Mouse (Mus musculus) gastrocnemius, adult 2 months (tissue): ENCODE measurements at regions not wholly inside any gene's neighbourhood (a gene's known extent, or its start where the extent isn't known, plus 50 kb on each side); places are given as distances from the start of the nearest gene placed in this dataset.

Source experiments
- DNase-seq: peaks from one replicate; pipeline ENCODE4 v3.0.0; 2022
- H3K27ac ChIP-seq: fragments of 200-600 bp; 2 replicates; pipeline ENCODE4 v1.8.1; 2022; ENCODE audit warnings: mild to moderate bottlenecking
- H3K4me3 ChIP-seq: fragments of 200-600 bp; 2 replicates; pipeline ENCODE4 v1.8.1; 2022; ENCODE audit warnings: mild to moderate bottlenecking, moderate library complexity
- CTCF ChIP-seq: fragments of 200-600 bp; IDR thresholded peaks from 2 replicates; pipeline ENCODE4 v1.8.1; 2022; ENCODE audit warnings: antibody characterized with exemption, mild to moderate bottlenecking, moderate library complexity
- intact Hi-C: fragments of 180-260 bp; cut with DNase I; formaldehyde crosslinking; loops from one replicate; pipeline ENCODE4 v1.15.1; 2025

DNA sequence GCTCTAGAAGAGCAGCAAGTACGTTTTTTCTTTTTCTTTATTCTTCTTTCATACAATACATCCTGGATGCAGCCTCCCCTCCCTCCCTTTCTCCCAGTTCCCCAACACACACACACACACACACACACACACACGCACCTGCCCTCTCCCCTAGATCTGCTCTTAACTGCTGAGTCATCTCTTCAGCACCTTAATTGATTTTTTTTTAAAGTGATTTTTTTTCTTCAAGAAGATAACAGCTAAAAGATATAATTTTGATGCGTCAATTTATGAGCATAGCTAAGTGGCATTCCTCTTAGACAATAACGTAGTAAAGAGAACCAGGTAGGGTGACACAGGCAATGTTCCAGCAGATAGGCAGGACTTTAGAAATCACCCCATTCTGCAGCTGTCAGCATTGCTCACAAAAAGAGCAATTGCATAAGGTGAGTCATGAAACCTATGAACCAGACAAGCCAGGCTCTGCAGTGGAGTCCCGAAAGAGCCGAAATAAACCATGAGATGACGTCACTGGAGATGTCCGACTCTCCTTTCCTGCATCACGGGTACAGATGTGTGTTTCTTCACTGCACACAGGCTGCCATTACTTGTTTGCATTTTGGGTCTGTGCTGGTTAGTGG is 63.9 kb upstream of the Tnrc6a start:
- Histone ChIP-seq H3K4me3 (no peak overlapping the region), H3K27ac (no peak overlapping the region)
- DNase-seq: no peak
- TF ChIP-seq CTCF: no peak
- intact Hi-C loops: no loop called here

- no peak overlapping the region for H3K27ac ChIP-seq
- DNase-seq: peak; percentile 27
- no peak overlapping the region for H3K4me3 ChIP-seq
- intact Hi-C loops: no loop called here
- TF ChIP-seq CTCF: no peak
Observed at GRCm38 (mm10) chr7:123063264-123064011, 60.2 kb upstream of the Tnrc6a start.

- Histone ChIP-seq H3K27ac (peak overlapping the region; percentile 66), H3K4me3 (peak overlapping the region; percentile 61)
- TF ChIP-seq CTCF: no peak
- peak; percentile 40 for DNase-seq
- intact Hi-C loops: no loop called here
Observed at GRCm38 (mm10) chr7:123065951-123066351, 57.7 kb upstream of the Tnrc6a start.

- peak; percentile 24; the same call in 1 of the 2 replicates for TF ChIP-seq CTCF
- intact Hi-C loops: no loop called here
Observed at GRCm38 (mm10) chr7:123067396-123067795, 56.3 kb upstream of the Tnrc6a start.

DNA sequence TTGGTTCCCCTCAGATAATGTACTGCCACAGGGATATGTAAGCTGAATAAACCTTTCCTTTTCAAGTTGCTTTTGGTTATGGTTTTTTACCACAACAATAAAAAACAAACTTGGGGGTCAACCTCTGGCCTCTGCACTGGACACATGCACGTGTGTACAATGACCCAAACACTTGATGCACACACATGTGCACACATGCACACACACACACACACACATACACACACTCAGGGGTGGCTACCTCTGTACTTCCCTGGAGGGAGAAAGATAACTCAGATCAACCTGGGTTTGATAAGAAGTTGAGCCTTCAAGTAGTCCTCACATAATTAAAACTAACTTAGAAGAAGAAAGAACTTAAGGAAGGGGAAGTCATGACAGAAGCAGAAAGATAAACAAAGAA is 55.4 kb upstream of the Tnrc6a start:
- intact Hi-C loops: no loop called here
- DNase-seq: no peak
- Histone ChIP-seq H3K4me3 (no peak overlapping the region), H3K27ac (no peak overlapping the region)
- no peak for TF ChIP-seq CTCF

More at GRCm38 (mm10) chr7:123067396-123067795, 56.3 kb upstream of the Tnrc6a start:
- no peak for DNase-seq
- Histone ChIP-seq H3K4me3 (no peak overlapping the region), H3K27ac (no peak overlapping the region)

DNA sequence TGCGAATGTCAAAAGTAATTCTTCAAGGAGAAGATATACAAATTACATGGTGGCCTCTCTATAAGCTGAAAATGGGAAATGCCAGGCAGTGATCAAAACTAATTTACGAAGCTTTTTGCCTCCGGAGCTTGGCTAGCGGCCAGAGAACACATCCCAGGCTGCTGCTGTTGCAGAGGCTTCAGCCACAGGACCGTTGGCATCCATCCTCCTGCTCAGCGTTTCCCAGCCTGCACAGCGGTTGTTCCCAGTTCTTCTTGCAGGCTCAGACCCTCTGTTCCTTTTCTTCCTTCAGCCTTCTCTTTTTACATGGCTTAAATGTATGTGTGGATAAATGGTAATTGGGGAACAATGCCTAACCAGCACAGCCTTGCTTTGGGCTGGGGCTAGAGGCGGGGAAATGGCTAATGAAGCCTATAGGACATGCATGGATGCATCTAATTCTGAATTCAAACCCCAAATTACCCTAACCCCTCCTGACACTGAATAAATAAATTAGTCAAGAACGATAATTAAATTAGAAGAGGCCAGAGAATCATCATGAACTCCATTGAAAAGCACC is 54.9 kb upstream of the Tnrc6a start:
- H3K27ac ChIP-seq: no peak overlapping the region
- intact Hi-C loops: no loop called here
- peak; percentile 30 for DNase-seq

GRCm38 (mm10) chr7:123069280-123069679 is 54.4 kb upstream of the Tnrc6a start:
- intact Hi-C loops: no loop called here
- H3K27ac ChIP-seq: no peak overlapping the region
- no peak for TF ChIP-seq CTCF
- no peak overlapping the region for H3K4me3 ChIP-seq
- no peak for DNase-seq

More for the DNA sequence above, 54.9 kb upstream of the Tnrc6a start:
- no peak for TF ChIP-seq CTCF
- no peak overlapping the region for H3K4me3 ChIP-seq

DNA sequence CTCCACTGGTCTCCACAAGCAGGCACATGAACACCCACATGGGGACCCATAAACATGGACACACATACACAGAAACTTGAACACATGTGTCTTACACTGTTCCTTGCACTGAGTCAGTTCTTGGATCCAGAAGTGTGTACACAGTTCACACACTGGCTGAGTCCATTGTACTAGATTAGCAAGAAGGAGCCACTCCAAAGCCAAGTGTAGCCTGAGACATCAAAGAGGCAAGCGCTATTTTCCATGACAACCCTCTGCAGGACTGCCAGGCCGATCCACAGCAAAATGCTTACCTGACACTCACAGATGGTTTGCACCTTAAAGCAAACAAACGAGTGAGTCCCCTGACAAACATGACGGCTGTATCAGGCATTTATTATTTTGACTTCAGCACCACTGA is 52.8 kb upstream of the Tnrc6a start:
- Histone ChIP-seq H3K27ac (no peak overlapping the region), H3K4me3 (no peak overlapping the region)
- TF ChIP-seq CTCF: no peak
- DNase-seq: no peak
- intact Hi-C loops: no loop called here
